Mouse (Mus musculus): ENCODE results near the gene Pnn.
A peak's percentile ranks its signal among the peaks of the same experiment; 100 is the strongest.

Pnn gene

GRCm38 (mm10) chr12:59076996-59077395 is 10.3 kb downstream of the Pnn start:
- DNase-seq (ENCODE audit: low read depth), result peak; percentile 19

- DNase-seq (ENCODE audit: low read depth), result peak; percentile 49
These were observed 11.2 kb downstream of the Pnn start for GRCm38 (mm10) chr12:59077883-59078282.

GRCm38 (mm10) chr12:59080461-59080860 is 13.8 kb downstream of the Pnn start:
- DNase-seq (ENCODE audit: low read depth), result no peak

GRCm38 (mm10) chr12:59084446-59084845 is 17.8 kb downstream of the Pnn start:
- no peak for DNase-seq (ENCODE audit: low read depth)

- DNase-seq (ENCODE audit: low read depth), result no peak
These were observed 19.5 kb downstream of the Pnn start for GRCm38 (mm10) chr12:59086171-59086570.

GRCm38 (mm10) chr12:59093543-59093942 is 26.9 kb downstream of the Pnn start:
- DNase-seq (ENCODE audit: low read depth), result no peak

- DNase-seq (ENCODE audit: low read depth), result no peak
These were observed 28.7 kb downstream of the Pnn start, which contains the start of gene Mia2 for GRCm38 (mm10) chr12:59095104-59096025. Mia2 (plus strand) TSS chr12:59095799.

GRCm38 (mm10) chr12:59104771-59105170 is 38.1 kb downstream of the Pnn start:
- no peak for DNase-seq (ENCODE audit: low read depth)

- no peak for DNase-seq (ENCODE audit: low read depth)
These were observed 39.2 kb downstream of the Pnn start for GRCm38 (mm10) chr12:59105914-59106313.

GRCm38 (mm10) chr12:59106491-59106890 is 39.8 kb downstream of the Pnn start:
- DNase-seq (ENCODE audit: low read depth), result no peak

GRCm38 (mm10) chr12:59107926-59108325 is 41.2 kb downstream of the Pnn start:
- DNase-seq (ENCODE audit: low read depth), result no peak

GRCm38 (mm10) chr12:59117184-59117583 is 50.5 kb downstream of the Pnn start:
- no peak for DNase-seq (ENCODE audit: low read depth)
